Mouse (Mus musculus): ENCODE data around the gene Pafah1b3.
"Not testable (repeated sequence)": the region's sequence is repeated elsewhere in the genome, so short reads cannot be mapped to it uniquely, and the experiment has no call there.

The Pafah1b3 gene

DNA sequence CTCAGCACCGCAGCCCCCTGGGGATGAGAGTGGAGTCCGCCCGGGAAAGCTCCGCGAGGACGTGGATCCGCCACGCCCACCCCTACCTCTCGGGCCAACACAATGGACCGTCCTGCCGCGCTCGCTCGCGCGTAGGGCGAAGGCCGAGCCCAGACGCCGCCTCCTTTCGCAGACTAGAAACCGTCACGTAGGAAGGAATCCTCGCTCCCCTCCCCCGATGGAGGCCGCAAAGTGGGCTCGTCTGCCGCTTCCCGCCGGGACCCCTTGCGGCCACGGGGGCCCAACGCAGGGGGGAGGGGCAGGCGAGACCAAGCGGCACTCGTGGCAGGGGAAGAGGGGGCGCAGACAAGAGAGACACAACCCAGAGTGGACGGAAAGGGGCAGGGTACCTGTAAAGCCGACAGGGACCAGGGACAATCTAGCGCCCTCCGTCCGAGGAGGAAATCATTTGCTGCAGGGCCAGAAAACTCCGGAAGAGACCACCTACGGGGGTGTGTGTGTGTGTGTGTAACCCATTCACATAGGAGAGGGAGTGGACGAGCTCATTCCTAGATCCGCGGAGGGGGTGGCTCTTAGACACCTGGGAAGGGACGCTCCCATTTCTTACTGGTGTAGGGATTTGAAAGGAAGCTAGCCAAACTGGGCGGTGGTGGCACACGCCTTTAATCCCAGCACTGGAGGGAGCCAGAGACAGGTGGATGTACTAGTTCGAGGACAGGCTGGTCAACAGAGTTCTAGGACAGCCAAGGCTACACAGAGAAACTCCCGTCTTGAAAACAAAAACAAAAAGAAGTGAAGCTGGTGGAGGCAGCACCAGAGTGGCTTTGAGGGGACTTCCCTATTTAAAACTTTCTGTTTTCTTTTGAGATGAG is at the start of gene Pafah1b3:
Gene Pafah1b3, minus strand, starts transcription at position 533 of the 872 bp plus-strand sequence.
- DNase-seq (ENCODE audit: low spot score in 2 of 2) = peak; percentile 77 to 86

DNA sequence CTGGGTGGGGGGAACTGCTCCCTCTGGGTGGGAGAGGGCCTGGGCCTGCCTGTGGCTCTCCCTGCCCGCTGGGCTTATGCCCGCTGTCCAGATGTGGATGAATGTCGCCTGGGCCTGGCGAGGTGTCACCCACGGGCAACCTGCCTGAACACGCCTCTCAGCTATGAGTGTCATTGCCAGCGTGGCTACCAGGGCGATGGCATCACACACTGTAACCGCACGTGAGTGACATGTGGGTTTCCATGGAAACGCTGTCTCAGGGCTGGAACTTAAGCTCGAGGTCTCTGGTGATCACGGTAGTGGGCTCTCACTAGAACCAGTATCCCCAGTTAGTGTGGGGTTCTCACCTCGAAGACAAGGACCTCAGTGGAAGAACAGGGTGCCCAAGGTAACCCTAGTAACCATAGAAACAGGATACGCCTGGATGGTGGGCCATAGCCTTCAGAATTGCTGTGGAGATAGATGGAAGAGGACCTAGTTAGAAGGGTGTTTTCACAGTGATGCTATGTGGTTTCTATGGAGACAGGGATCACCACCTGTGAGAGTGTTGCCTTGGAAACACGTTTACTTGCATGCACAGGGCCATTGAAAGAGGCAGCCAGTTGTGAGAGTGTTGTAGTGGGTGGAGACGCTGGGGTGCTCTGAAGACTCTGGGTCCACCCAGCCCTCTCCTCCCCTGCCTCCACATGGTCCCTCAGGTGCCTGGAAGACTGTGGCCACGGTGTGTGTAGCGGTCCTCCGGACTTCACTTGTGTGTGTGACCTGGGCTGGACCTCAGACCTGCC is 43.4 kb upstream of the Pafah1b3 start:
- peak in 1 of 2 experiments; percentile 51 for DNase-seq (ENCODE audit: low spot score in 2 of 2)

DNA sequence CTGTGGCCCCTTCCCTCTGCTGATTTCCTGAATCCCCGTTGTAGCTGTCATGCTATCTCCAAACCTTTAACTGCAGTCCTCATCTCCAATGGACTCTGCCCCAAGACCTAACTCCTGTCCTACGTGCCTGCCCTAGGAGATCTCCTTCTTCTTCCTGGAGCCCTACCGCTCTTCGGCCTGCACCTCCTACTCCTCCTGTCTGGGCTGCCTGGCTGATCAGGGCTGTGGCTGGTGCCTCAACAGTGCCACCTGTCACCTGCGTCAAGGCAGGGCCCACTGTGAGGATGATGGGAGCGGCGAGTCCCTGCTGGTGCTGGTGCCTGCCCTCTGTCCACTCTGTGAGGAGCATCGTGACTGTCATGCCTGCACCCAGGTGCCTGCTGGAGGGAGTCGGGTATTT is 41.5 kb upstream of the Pafah1b3 start:
- no peak for DNase-seq (ENCODE audit: low spot score in 2 of 2)

DNA sequence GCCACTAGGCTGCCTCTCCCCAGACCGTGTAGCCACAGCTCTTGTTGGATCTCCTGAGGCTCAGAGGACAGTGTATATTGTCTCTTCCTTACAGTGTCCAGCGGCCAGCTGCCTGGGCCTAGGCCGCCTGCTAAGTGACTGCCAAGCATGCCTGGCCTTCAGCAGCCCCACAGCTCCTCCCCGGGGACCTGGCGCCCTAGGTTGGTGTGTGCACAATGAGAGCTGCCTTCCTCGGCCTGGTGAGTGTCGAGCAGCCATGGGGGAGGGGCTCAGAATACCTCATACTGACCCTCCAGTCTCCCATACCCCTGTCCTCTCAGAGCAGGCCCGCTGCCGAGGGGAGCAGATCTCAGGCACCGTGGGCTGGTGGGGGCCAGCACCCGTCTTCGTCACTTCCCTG is 36.7 kb upstream of the Pafah1b3 start:
- no peak for DNase-seq (ENCODE audit: low spot score in 2 of 2)

DNA sequence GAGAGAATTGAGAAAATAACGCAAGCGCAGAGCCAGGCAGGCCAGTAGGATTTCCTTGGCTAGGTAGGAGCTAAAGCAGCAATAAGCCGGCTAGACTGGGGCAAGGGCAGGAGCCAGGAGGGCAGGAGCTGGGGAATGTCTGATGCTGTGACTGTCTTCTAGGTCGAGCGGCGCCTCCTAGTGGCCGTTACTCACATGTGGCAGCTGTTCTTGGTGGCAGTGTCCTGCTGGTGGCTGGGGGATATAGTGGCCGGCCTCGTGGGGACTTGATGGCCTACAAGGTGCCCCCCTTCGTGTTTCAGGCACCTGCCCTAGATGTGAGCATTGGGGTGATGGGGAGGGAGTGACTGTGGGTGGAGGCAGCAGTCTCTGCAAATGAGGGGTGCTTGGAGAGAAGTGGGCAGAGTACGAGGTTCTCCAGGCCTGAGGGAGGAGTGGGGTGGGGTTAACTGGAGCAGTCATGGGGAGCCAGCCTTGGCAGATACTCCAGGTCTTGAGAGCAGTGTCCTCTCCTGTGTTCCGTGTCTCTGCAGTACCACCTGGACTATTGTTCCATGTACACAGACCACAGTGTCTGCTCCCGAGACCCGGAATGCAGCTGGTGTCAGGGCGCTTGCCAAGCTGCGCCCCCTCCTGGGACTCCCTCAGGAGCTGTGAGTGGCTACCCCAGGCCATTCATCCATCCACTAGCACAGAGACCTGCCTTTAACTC is 36.0 kb upstream of the Pafah1b3 start:
- peak in 1 of 2 experiments; percentile 55 for DNase-seq (ENCODE audit: low spot score in 2 of 2)

DNA sequence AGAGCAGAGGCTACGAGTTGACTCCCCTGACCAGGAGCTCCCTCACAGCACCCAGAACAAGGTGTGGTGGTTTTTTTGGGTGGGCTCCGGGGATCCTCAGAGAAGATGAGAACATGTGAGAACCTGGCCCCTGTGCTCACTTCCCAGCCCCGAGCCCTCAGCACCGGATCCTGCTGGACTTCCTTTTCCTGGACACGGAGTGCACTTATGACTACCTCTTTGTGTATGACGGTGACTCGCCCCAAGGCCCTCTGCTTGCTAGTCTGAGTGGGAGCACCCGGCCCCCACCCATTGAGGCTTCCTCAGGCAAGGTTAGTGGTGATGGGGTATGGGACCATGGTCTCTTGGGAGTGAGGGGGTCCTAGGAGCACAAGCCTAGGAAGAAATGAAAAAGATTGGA is 28.4 kb upstream of the Pafah1b3 start:
- DNase-seq (ENCODE audit: low spot score in 2 of 2) = no peak

DNA sequence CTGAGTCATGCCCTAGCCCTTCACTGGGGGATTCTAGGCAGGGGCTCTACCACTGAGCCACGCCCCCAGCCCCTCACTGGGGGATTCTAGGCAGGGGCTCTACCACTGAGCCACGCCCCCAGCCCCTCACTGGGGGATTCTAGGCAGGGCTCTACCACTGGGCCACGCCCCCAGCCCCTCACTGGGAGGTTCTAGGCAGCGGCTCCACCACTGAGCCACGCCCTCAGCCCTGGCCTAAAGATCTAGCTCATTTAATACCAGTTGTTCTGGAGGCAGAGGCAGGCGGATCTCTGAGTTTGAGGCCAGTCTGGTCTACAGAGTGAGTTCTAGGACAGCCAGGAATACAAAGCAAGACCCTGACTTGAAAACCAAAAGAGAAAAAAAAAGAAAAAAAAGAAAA is 27.6 kb upstream of the Pafah1b3 start:
- DNase-seq (ENCODE audit: low spot score in 2 of 2) = not testable (repeated sequence)

DNA sequence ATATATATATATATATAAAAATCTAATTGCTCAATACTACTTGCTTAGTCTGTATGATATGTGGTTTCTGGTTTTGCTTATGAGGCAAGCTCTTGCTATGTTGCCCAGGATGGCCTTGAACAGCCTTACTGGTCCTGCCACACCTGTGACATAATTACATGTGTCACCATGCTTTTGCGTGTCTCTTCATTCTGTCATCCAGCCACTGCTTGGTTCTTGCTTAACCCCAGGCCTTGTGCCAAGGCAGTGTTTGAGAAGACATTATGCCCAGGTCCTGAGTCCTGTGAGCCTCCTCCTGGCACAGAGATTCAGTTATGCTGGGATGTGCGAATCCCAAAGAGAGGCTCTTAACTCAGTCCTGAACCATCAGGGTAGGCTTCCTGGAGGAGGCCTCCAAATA is 25.4 kb upstream of the Pafah1b3 start:
- DNase-seq (ENCODE audit: low spot score in 2 of 2) = no peak

DNA sequence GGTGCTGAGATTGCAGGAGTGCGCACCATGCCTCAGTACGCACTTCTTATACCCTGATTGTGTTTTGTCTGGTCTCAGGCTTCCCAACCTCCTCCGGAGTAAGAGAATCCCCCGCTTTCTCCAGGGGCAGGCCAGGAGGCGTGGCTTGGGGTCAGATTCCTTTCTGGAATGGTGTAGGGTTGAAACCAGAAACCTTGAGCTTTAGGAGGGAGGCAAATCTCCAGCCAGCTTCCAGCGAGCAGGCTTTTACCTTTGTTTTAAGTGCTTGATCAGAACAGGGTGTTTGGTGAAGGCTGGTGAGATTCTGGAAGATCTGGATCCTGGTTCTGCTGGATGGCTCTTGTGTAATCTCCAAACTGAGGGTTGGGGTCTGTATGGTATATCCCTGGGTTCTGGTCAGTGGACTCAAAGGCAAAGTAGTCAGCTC is 24.3 kb upstream of the Pafah1b3 start:
- no peak for DNase-seq (ENCODE audit: low spot score in 2 of 2)

DNA sequence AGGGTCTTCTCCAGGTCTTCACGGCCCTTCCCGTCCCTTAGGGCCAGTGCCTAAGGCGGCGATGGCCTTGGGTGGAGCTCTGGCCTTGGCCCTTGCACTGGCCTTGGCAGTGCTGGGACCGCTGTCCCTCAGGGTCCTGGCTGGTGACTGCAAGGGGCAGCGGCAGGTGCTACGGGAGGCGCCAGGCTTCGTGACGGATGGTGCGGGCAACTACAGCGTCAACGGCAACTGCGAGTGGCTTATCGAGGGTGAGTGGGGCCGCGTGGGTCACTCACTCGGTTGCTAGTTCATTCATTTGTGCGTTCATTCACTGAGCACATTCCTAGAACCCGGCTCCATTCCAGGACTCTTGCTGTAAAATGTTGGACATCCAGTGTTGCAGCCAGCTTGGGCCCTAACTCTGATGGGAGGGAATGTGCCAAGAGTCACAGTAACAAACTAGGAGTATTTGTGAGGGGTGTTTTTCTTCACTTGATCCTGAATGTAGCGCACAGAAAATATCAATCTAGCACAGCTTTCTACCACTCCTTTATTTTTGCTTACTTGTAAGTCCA is 19.7 kb upstream of the Pafah1b3 start:
- DNase-seq (ENCODE audit: low spot score in 2 of 2) = no peak

DNA sequence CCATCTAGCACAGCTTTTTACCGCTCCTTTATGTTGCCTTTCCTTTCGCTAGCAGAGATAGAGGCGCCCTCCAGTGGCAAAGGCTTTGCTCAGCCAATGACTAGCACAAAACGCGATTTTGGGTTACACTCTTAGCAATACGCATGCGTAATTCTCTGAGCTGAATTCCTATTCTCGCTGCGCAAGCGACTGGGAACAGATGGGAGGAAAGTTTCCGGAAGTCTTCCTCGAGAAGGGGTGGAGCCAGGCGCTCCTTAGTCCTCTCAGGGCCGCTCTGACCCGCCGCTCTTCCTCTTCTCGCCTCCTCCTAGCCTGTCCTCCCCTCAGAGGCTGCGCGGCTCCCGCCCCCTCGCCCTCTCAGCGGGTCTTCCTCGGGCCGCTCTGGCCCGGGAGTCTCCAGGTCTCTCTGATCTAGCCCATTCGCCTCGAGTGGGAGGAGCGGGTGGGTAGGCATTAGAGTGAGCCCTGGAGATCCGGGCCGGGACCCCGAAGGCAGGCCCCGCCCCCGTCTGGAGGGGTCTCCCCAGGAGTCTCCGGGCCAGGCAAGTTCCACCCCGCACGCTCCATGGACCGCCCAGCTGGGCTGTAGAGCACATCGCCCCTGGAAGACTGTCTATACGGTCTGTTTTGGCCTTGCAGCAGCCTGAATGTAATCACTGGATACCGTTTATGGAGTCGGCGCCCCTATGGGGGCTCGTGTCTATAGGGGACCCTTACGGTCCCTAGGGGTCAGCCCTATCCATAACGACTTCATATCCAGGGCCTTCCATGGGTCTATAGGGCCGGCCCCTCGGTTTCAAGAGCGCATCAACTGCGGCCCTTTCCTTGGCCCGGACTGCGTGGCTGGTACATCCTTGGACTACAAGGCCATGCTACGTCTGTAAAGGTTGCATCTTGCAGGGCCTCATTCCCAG is 19.0 kb upstream of the Pafah1b3 start, which contains the start of gene Megf8:
Gene Megf8, plus strand, starts transcription at position 633 of the 914 bp plus-strand sequence.
- peak; percentile 95 for DNase-seq (ENCODE audit: low spot score in 2 of 2)

DNA sequence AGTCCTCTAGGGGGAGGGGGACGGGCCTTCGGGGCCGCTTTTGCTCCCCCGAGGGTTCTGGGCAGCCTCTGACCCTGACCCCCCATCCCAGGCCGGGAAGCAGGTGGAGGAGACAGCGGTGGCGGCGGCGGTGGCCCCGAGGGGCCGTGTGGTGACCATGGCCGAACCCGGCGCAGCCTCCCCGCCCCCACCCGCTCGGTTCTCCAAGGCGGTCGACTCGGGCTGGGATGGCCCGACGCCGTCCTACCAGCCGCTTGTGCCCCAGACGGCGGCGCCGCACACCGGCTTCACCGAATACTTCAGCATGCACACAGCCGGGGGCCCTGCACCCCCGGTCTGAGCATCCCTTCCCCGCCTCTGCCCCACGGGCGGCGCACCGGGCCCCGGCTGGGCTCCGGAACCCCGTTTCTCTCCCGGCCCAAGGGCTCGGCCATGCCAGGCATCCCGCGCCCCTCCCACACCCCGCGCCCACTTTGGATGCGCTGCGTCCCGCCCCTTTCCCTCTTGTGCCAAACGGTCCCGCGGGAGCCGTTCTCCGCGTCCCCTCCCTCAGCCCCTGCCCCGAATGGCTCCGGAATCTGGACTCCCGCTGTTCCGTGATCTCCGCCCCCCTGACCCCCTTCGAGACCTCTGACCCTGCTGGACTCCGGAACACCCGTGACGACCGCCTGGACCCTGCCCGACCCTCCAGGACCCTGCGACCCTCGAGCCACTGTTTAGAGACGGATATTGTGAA is 17.7 kb upstream of the Pafah1b3 start:
- DNase-seq (ENCODE audit: low spot score in 2 of 2) = no peak

DNA sequence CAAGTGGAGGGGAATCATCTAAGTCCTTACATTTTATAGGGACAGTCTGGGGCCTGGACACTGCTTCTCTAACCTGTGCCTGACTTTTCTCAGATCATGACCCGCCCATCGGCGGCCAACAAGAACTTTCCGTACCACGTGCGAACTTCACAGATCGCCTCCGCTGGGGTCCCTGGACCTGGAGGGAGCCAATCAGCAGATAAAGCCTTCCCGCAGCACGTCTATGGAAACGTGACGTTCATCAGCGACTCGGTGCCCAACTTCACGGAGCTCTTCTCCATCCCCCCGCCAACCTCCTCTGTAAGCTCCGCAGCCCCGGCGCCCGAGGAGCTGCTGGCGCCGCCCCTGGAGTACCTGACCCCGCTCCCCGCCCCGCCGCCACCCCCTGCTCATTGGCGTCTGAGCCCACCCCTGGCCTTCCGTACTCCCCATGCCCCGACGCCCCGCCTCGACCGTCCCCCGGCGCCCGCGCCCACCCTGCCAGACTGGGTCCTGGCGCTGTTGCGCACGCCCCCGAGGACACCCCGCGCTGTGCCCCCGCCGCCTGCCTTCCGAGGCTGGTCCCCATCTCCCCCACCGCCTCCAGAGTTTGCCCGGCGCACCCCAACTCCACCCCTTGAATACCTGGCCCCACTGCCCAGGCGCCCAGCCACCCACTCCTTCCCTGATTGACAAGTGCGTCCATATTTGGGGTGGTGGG is 17.0 kb upstream of the Pafah1b3 start:
- no peak for DNase-seq (ENCODE audit: low spot score in 2 of 2)

DNA sequence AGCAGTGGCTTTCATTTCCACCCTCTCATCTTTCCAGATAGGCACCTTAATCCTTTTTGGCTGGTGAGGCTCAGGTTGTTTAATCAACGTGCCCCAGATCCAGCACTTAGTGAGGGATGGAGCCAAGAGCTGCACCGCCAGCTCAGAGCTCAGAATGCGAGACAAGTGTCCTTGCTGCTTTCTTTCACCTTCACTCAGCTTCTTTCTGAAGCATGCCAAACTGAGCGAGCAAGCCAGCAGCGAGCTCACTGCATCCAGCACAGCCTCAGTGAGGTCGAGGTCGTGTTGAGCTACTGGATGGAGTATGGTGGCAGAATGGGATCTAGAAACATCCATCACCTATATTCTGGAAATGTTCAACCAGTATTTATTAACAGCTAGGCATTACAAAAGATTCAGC is 15.5 kb upstream of the Pafah1b3 start:
- no peak for DNase-seq (ENCODE audit: low spot score in 2 of 2)

DNA sequence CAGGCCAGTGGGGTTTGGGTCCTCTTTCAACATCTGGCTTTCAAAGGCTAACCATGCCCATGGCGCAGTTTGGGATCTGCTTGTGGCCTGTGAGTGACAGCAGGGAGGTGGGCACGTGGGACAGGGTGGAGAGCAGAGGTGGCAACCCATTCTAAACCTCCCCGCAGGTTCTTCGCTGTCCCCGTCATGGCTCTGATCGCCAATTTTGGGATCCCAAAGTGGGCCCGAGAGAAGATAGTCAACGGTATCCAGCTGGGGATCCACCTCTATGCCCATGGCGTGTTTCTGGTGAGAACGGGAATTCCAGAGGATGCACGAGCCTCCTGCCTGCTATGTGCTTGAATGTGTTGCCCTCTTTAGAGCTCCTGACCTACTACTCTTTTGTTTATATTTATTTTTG is 13.4 kb upstream of the Pafah1b3 start:
- no peak for DNase-seq (ENCODE audit: low spot score in 2 of 2)

DNA sequence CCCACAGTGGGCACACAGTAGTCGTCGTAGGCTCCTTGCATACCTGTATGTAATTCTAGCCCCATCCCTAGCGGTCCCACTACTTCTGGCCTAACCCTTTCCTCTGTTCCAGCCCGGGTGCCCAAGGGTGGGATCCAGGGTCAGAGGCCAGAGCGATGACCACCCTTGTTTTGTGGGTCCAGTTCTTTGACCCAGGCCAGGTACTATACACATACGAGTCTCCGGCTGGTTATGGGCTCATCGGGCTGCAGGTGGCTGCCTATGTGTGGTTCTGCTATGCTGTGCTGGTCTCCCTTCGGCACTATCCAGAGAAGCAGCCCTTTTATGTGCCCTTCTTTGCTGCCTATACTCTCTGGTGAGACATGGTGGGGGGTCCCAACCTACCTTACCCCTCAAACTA is 11.6 kb upstream of the Pafah1b3 start:
- DNase-seq (ENCODE audit: low spot score in 2 of 2) = no peak

DNA sequence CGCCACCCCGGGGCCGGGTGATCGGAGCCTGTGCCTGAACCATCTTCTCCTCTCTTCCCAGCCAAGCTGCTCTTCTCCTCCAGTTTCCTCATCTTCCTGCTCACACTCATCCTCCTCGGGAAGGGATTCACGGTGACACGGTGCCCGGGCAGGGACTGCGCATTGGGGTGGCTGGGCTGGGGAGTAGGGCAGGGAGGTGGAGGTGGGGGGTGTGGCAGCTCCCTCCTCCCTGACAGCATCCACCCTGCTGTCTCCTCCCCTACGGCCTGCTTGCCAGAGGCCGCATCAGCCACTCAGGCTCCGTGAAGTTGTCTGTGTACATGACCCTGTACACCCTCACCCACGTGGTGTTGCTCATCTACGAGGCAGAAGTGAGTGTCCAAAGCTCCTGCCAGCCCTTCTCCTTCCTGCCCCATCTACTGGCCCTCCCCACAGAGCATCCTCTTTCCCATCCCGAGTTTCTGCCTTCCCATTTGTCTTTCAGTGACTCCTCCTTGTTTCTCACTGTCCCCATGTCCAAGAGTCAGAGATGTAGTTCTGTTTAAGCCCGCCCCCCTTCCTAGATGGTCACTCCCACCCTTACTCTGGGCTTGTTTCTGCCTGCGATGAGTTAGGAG is 11.0 kb upstream of the Pafah1b3 start:
- DNase-seq (ENCODE audit: low spot score in 2 of 2) = no peak

DNA sequence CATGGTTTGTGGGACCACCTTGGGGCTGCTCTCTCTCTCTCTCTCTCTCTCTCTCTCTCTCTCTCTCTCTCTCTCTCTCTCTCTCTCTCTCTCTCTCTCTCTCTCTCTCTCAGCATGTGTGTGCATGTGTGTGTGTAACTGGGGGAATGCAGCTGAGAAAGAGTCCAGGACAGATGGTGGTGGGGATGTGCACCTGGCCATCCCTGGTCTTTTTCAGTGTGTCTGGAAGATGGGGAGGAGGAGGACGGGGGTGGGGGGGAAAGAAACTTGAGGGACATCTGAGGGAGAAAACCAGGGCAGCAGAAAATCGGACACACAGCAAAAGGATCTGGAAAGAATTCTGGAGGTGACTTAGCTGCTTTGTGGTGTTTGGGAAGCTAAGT is 8.8 kb upstream of the Pafah1b3 start:
- DNase-seq (ENCODE audit: low spot score in 2 of 2) = no peak

All from frontal cortex, postnatal 14 days (tissue).